Mouse (Mus musculus): ENCODE data around the gene Lyrm9.
A peak's percentile ranks its signal among the peaks of the same experiment; 100 is the strongest.

Lyrm9 gene

GRCm38 (mm10) chr11:78826442-78827013 lies at the start of gene Lyrm9:
TSS of gene Lyrm9 (plus strand) at chr11:78826584.
- DNase-seq (ENCODE audit: low read depth, low spot score) = peak; percentile 96

- no peak for DNase-seq (ENCODE audit: low read depth, low spot score)
Measured at GRCm38 (mm10) chr11:78777851-78778680, 48.3 kb upstream of the Lyrm9 start.

- peak; percentile 49 for DNase-seq (ENCODE audit: low read depth, low spot score)
Measured at GRCm38 (mm10) chr11:78780002-78780401, 46.4 kb upstream of the Lyrm9 start.

GRCm38 (mm10) chr11:78780571-78780970 lies 45.8 kb upstream of the Lyrm9 start:
- DNase-seq (ENCODE audit: low read depth, low spot score) = peak; percentile 37

GRCm38 (mm10) chr11:78782326-78782725 lies 44.1 kb upstream of the Lyrm9 start:
- no peak for DNase-seq (ENCODE audit: low read depth, low spot score)

- no peak for DNase-seq (ENCODE audit: low read depth, low spot score)
Measured at GRCm38 (mm10) chr11:78782791-78783347, 43.5 kb upstream of the Lyrm9 start.

- no peak for DNase-seq (ENCODE audit: low read depth, low spot score)
Measured at GRCm38 (mm10) chr11:78786013-78786431, 40.4 kb upstream of the Lyrm9 start.

GRCm38 (mm10) chr11:78789370-78790060 lies 36.9 kb upstream of the Lyrm9 start:
- DNase-seq (ENCODE audit: low read depth, low spot score) = no peak

GRCm38 (mm10) chr11:78791582-78791981 lies 34.8 kb upstream of the Lyrm9 start:
- no peak for DNase-seq (ENCODE audit: low read depth, low spot score)

- no peak for DNase-seq (ENCODE audit: low read depth, low spot score)
Measured at GRCm38 (mm10) chr11:78792055-78792454, 34.3 kb upstream of the Lyrm9 start.

GRCm38 (mm10) chr11:78792465-78792864 lies 33.9 kb upstream of the Lyrm9 start:
- DNase-seq (ENCODE audit: low read depth, low spot score) = peak; percentile 25

- DNase-seq (ENCODE audit: low read depth, low spot score) = peak; percentile 49
Measured at GRCm38 (mm10) chr11:78793116-78793515, 33.3 kb upstream of the Lyrm9 start.

- no peak for DNase-seq (ENCODE audit: low read depth, low spot score)
Measured at GRCm38 (mm10) chr11:78796072-78796729, 30.2 kb upstream of the Lyrm9 start.

GRCm38 (mm10) chr11:78801094-78801493 lies 25.3 kb upstream of the Lyrm9 start:
- no peak for DNase-seq (ENCODE audit: low read depth, low spot score)

GRCm38 (mm10) chr11:78803587-78804316 lies 22.6 kb upstream of the Lyrm9 start:
- no peak for DNase-seq (ENCODE audit: low read depth, low spot score)

GRCm38 (mm10) chr11:78804551-78804950 lies 21.8 kb upstream of the Lyrm9 start:
- no peak for DNase-seq (ENCODE audit: low read depth, low spot score)

GRCm38 (mm10) chr11:78805198-78805597 lies 21.2 kb upstream of the Lyrm9 start:
- no peak for DNase-seq (ENCODE audit: low read depth, low spot score)

- DNase-seq (ENCODE audit: low read depth, low spot score) = no peak
Measured at GRCm38 (mm10) chr11:78805691-78806137, 20.7 kb upstream of the Lyrm9 start.

- DNase-seq (ENCODE audit: low read depth, low spot score) = no peak
Measured at GRCm38 (mm10) chr11:78807341-78808108, 18.9 kb upstream of the Lyrm9 start.

- no peak for DNase-seq (ENCODE audit: low read depth, low spot score)
Measured at GRCm38 (mm10) chr11:78809398-78809797, 17.0 kb upstream of the Lyrm9 start.

Data from CD4-positive, CD25-positive, alpha-beta regulatory T cell, adult 2 months (primary cell).